Mouse (Mus musculus) stomach, postnatal 0 days (tissue): Measurements from ENCODE around the gene Uox.

Experiments used
- CTCF ChIP-seq: IDR thresholded peaks from 2 replicates; pipeline ENCODE4 v1.5.1; 2016; ENCODE audit warnings: antibody characterized with exemption, low read depth, mild to moderate bottlenecking, moderate library complexity
- EP300 ChIP-seq: optimal IDR thresholded peaks from 2 replicates; pipeline ENCODE3; 2016; ENCODE audit warnings: antibody characterized with exemption

DNA sequence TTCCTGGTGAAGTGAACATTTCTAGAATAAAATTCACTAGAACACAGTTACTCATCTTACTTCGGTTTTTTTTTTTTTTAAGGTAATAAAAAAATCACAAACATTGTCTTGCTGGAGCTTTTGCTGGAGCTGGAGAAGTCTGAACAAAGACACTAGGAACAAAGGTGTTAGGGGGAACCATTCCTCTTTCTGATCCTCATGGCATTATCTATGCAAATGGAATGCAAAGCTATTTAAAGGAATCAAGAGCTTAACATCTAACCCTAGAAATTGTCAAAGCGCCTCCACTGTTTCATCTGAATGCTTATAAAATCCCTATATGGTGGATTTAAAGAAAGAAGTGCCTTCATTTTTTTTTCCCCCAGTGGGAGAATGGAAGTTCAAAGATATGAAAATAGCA is 41.9 kb upstream of the Uox start:
- TF ChIP-seq CTCF (no peak), EP300 (no peak)
